Mouse (Mus musculus): ENCODE results near the gene Smu1.

DNA sequence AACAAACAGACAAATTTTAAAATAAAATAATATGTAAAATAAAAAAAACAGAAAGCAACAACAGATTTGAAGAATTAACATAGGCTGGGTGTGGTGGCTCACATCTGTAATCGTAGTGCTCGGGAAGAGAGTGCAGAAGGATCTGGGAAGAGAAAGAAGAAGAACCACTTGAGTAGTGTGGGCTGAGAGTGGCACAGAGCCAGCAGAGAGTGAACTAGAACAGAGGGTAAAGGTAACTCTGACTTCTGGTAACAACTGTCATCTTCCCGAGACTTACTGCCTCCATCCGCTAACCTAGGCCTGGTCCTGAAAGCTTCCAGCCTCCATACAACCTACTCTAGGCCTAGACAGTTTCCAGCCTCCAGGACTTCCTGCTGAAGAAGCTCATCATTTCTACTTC is 33.5 kb upstream of the Smu1 start:
- TF ChIP-seq EP300 (IDR thresholded peaks at IDR 0.05; ENCODE audit: low read depth) (no peak), CTCF (IDR thresholded peaks at IDR 0.05; ENCODE audit: low read depth) (no peak)

Measured in liver, embryonic 14.5 days (tissue).